Mouse (Mus musculus): ENCODE data around the gene Lclat1.

DNA sequence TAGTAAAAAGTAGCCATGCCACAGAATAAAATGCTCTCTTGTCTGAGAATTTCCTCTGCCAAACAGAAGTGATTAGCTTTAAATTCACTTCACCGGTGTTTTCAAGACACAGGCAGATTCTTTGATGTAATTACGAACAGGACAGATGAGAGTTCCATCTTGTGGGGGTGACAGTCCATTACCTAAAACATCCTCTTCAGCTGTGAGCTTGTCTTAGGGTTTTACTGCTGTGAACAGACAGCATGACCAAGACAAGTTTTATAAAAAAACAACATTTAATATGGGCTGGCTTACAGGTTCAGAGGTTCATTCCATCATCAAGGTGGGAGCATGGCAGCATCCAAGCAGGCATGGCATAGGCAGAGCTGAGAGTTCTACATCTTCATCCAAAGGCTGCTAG is 56.3 kb downstream of the Lclat1 start:
- TF ChIP-seq CTCF (conservative IDR thresholded peaks at IDR 0.05 in 1 of 2, IDR thresholded peaks at IDR 0.05 in 1 of 2; ENCODE audit: low read depth in 2 of 2, low read length in 2 of 2) (no peak), MAX (IDR thresholded peaks at IDR 0.05; ENCODE audit: low read length) (no peak), ZKSCAN1 (IDR thresholded peaks at IDR 0.05; ENCODE audit: borderline replicate concordance, low read depth, low read length) (no peak), KAT2A (IDR thresholded peaks at IDR 0.05; ENCODE audit: insufficient replicate concordance, low read length) (no peak), POLR2A (IDR thresholded peaks at IDR 0.05; ENCODE audit: low read depth, low read length) (no peak), RCOR1 (conservative IDR thresholded peaks at IDR 0.05; ENCODE audit: low read depth, low read length) (no peak), EP300 (IDR thresholded peaks at IDR 0.05; ENCODE audit: low read length) (no peak), CHD2 (IDR thresholded peaks at IDR 0.05; ENCODE audit: low read length) (no peak), NRF1 (IDR thresholded peaks at IDR 0.05; ENCODE audit: low read depth, low read length) (no peak), POLR2AphosphoS2 (IDR thresholded peaks at IDR 0.05; ENCODE audit: low read depth, low read length) (no peak), RAD21 (IDR thresholded peaks at IDR 0.05; ENCODE audit: low read depth, low read length) (no peak), ZC3H11A (IDR thresholded peaks at IDR 0.05; ENCODE audit: low read depth, low read length) (no peak), HCFC1 (IDR thresholded peaks at IDR 0.05; ENCODE audit: low read depth, low read length) (no peak)

Measured in CH12.LX (cell line).